Mouse (Mus musculus): Measurements from ENCODE around the gene Satb1. TPM values are rescaled to one million over a fixed set of nuclear protein-coding genes. Genes with fewer than 3 reads are reported as not detected.

Satb1 gene
- total RNA-seq (2021) = 10 to 100 TPM; 66.4 to 68.8 TPM
- long read RNA-seq, experiment 1, full-length matches to known transcripts = 16 of 28 reads
- long read RNA-seq, experiment 1, partial matches to known transcripts = 3 of 28 reads
- long read RNA-seq, experiment 1, other reads (novel, unspliced or antisense) = 9 of 28 reads
- long read RNA-seq, experiment 2, full-length matches to known transcripts = 16 of 29 reads
- long read RNA-seq, experiment 2, partial matches to known transcripts = 3 of 29 reads
- long read RNA-seq, experiment 2, other reads (novel, unspliced or antisense) = 10 of 29 reads

DNA sequence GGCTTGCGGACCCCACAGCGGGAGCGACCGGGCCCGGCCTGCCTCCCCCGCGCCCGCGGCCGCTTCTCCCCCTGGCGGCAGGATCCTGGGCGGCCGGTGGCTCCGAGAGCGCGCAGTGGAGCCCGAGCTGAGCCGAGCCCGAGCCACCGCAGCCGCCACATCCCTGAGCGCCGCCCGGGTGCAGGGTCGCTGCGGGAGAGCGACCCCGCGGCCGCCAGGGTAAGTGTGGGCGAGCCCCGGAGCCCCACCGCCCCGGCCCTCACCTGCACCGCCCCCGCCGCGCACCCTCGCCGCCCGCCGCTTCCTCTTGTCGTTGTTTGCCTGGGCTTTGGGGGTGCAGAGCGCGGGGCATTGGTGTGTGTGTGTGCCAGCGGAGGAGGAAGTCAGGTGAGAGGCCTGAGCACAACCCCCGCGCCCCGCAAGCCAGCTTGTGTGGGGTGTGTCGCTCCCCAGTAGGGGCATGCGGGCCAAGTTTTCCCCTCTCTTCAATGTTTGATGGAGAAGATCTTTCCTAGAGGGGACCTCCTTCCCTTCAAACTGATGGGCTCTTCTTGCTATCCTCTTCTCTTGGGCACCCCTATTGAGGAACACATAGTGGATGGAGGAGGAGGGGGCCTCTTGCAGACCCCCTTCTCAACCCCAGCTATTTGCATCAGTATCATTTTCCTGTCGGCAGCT is at the start of gene Satb1:
TSS of gene Satb1 (minus strand) at position 391 of the 678 bp plus-strand sequence.
- DNase-seq (ENCODE audit: low spot score in 2 of 2) = peak; percentile 57 to 68

DNA sequence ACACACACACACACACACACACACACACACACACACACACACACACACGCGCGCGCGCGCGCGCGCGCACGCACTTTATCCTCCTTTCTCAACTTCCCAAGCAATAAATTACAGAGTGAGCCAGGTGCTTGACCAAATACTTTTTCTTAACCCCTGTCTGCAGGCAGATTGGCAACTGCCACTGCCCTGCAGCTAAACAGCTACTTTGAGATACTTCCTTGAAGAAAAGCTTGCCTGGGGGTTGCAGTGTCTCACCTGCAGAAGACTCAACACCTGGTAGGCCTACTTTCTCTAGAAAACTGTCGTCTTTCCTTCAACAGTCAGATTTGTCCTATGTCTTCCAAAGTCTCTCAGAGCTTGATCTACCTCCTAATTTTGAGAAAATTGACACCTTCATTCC is 49.5 kb upstream of the Satb1 start:
- no peak for DNase-seq (ENCODE audit: low spot score in 2 of 2)

DNA sequence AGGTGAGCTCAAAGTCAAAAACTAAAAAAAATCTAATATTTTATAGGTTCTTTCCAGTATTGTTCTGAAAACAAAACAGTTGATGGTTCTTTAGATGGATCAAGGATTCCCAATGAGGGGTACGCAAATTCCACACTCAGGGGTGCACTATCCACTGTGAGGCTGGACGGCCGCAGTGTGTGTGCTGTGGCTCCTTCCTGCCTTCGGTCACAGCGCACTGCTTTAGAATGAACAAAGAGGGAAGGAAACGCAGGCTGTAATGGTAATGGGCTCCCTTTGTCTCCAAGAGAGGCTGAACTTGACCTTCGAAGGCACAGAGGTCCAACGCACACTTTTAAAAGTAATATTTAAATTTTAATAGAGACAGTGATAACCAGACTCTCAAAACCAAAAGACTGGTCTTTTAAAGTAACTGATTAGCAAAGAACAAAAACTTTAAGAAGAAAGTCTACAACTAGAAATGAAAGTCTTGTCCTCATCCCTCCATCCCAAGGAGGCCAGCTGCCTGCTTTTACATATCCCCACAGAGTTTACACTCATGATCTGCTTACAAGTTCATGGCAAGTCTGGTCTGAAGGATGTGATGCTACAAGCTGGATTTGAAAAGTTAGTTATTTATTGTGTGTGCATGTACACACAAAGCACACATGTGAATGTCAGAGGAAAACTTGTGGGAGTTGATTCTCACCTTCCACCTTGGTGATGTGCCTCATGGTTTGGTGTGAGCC is 48.0 kb upstream of the Satb1 start:
- no peak for DNase-seq (ENCODE audit: low spot score in 2 of 2)

DNA sequence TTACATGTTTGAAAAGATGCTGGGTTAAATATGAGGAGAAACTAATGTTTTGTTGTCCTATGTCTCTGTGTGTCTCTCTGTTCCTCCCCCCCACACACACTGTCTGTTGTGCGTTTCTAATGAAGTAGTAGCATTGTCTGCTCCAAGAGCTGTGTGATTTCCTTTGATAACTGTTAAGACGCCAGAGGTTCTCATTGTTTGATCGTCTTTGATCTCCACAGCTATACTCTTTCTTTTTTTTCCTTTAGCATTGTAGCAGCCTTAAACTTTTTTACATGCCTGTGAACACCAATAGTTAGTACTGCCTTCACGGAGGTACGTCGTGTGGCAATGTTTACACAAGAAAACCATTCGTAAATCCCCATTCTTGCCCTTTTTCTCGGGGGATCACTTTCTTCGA is 47.1 kb upstream of the Satb1 start:
- no peak for DNase-seq (ENCODE audit: low spot score in 2 of 2)

DNA sequence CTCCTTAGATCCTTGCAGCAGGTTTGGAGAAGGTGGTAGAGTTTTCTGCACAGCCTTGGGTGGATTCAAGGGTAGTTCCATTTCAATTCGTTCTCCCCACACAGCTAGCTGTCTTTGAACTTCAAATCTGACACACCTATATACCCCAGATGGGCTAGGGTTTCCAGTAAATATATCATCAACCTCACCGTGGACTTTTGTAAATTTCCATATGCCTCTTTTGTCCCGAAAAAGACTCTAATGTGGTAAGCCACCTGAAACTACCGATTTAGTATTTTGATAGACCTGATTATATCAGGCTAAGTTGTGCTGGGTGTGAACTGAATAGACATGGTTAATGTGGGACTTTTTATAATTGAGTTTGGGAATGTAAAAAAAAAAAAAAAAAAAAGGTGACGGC is 46.6 kb upstream of the Satb1 start:
- no peak for DNase-seq (ENCODE audit: low spot score in 2 of 2)

DNA sequence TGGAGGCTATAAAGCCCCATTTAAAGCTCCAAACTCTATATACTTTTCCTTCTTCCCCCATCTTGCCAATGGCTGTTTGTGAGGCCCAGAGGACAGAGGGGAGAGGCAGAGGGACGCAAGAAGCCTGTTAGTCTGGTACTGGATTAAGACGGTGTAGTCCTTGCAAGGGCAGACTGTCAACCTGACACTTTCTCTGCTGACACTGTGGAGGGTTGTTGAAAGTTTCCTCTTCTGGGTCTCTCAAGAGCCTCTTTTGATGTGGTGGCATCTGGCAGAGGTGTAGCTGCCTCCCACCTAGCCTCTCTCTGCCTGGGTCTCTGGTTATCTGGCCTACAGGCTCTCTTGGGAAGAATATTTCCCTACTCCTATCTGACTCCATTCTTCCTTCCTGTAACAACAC is 46.1 kb upstream of the Satb1 start:
- DNase-seq (ENCODE audit: low spot score in 2 of 2) = no peak

DNA sequence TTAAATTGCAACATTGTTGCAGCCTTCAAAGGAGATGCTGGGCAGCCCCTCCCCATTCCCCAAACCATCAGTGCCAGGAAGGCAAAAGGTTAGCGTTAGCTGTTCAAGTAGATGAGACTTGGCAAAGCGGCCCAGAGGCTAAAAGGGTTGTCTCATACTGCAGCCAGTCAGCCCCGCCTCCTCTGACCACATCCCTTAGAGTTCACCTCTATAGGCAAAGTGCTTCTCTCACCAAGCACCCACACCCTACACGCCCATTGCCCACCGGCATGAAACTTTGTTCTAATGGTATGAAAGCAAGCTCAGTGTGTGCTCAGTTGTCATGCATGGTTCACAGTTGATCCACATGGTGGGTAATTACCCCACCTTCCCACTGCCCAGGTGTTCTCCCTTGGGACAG is 43.4 kb upstream of the Satb1 start:
- no peak for DNase-seq (ENCODE audit: low spot score in 2 of 2)

DNA sequence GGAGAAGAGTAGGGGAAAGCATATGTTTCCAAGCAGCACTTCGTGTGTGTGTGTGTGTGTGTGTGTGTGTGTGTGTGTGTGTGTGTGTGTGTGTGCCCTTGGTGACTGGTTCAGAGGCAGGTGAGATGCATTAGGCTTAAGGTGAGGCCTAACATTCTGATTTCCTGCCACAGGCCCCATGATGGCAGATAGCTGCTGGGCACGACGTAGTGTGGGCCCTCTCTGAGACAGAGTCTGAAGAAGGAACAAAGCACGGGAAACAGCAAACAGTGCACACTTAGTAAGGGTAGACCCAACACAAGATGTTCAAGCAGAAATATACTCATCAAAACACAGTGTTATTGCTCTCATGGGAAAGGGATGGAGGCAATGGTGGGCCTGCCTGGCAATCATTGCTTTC is 24.5 kb upstream of the Satb1 start:
- no peak for DNase-seq (ENCODE audit: low spot score in 2 of 2)

DNA sequence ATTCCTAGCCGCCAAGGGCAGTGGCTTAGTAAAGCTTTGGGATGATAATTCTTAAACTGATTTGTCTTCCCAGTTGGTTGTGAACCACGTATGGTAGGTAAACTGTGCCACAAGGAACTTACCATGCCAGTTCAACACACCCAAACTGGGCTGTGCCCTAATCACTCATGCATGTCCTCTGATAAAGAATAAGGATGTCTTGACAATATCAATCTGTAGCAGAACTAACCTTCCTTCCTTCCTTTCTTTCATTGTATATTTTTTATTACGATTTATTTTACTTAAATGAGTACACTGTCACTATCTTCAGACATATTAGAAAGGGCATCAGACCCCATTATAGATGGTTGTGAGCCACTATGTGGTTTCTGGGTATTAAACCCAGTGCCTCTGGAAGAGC is 23.2 kb upstream of the Satb1 start:
- DNase-seq (ENCODE audit: low spot score in 2 of 2) = no peak

DNA sequence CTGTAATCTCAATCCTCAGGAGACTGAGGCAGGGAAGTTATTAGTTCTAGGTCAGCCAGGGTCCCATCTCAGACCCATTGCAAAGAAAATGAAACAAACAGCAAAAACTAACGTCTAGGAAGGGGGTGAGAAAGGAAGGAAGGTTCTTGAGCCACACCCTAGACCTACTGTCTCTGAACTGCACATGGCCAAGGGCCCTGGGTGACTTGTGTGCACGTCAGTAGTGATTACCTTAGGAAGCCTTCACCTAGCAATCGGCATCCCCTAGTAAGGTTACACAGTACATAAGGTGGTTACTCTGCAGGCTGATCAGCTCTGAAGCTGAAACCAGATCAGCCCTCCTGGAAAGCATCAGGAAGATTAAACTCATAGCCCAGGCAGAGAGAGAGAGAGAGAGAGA is 22.2 kb upstream of the Satb1 start:
- DNase-seq (ENCODE audit: low spot score in 2 of 2) = no peak

DNA sequence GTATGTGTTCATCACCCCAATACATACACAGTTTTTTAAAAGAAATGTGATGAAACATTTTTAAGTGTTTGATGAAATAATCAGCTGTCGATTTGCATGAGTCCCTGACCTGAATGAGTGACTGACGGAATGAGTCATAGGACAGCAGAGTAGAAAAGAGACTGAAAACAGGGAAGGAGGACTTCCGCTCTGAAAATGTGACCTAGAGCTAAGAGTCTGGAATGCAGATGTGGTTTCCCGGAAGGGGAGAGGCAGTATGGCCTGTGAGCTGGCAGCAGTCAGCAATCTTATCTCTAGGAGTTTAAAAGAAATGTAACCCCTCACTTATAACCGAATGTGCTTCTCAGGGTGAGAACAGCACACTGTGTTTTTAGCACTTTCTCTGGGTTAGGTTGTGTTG is 20.9 kb upstream of the Satb1 start:
- no peak for DNase-seq (ENCODE audit: low spot score in 2 of 2)

DNA sequence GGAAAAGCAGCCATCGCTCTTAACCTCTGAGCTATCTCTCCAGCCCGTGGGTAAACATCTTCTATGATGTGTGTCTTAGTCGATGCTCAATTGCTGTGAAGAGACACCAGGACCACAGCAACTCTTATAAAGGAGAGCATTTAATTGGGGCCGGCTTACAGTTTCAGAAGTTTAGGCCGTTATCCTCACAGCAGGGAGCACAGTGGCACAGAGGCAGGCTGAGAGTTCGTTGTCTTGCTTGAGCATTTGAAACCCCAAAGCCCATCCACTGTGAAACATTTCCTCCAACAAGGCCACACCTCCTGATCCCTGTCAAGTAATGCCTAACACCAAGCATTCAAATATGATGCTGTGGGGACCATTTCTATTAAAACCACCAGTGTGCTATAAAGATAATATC is 7.5 kb upstream of the Satb1 start:
- DNase-seq (ENCODE audit: low spot score in 2 of 2) = no peak

DNA sequence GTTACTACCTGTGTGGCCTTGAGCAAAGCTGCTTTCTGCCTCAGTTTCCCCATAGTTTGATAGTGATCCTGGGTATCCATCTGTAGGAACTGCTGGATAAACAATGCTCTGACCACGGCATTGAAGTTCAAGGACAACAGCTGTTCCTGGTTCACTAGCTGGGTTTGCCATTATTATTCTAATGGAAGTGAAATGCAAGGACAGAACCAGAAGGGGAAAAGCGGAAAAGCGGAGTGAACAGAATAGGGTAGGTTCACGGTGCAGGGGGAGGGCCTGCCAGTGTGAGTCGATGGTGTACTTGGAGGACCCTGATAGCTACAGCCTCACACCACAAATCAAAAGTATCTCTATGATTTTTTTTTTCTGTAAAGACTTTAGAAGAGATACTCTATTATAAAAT is 6.4 kb upstream of the Satb1 start:
- DNase-seq (ENCODE audit: low spot score in 2 of 2) = no peak

DNA sequence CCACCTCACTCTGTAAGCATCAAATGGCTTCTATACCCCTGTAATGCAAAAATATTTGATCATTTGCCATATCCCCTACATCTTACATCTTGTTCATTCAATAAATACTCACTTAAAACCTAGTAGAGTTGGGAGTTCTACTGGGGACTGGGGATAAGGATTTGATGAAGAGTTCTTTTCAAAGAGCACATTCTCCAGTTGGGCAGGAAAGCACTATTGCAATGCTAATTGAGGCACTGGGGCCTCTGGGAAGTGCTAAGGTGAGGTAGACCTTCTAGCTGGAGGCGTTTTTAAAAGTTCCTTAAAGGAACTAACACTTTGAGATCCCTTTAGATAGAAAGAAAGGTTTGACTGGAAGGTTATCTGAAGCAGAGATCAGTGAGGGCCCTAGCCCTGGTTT is 3.8 kb upstream of the Satb1 start:
- DNase-seq (ENCODE audit: low spot score in 2 of 2) = no peak

DNA sequence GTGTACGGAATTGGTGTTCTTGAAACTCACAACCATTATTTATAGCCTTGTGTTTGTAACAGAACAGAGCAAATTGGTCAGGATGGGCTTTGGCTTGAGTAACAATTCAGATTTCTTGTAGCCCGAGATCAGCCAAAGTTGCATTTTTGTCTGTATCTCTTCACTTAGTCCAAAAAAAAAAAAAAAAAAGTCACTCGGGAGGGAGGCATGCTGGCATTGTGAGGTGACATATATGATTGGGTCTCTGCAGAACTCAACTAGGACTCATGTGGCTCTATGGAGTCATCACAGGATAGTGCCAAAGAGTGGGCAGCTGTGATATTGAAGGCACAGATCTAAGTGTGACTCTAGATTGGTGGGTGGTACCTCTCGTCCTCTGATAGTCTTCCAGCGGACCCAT is 3.2 kb upstream of the Satb1 start:
- no peak for DNase-seq (ENCODE audit: low spot score in 2 of 2)

DNA sequence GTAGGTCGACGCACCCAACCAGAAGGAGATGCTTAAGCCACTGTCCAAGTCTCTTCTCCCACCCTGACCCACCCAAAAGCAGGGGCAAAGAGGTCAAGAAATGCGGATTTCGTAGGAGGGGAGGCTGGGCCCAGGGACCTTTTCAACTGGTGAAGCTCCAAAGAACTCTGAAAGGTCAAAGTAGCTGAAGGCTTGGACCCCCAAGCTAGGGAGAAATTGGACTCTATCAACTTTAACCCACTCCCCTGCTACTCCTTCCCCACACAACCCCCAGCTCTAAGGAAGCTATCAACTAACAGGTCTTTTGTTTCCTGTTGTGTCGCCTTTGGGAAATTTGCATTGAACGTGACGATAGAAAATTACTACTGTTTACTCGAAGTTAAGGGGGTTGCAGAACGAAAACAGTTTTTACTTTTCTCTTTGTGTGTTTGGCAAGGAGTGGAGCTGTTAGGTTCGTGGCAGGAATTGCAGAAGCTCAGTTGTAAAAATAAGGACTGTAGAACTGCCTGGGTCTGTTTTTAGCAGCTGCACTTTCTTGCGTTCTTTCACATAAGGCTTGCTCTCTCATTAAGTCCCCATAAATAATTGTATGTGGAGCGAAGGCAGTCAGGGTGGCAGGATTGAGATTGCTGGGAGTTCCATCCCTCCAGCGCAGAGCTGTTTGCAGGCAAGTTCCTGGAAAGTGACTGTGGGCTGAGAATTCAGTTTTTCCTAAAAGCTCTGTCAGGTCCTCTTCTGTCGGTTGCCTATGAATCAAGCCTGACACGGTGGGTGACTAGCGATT is 680 bp upstream of the Satb1 start:
- no peak for DNase-seq (ENCODE audit: low spot score in 2 of 2)

DNA sequence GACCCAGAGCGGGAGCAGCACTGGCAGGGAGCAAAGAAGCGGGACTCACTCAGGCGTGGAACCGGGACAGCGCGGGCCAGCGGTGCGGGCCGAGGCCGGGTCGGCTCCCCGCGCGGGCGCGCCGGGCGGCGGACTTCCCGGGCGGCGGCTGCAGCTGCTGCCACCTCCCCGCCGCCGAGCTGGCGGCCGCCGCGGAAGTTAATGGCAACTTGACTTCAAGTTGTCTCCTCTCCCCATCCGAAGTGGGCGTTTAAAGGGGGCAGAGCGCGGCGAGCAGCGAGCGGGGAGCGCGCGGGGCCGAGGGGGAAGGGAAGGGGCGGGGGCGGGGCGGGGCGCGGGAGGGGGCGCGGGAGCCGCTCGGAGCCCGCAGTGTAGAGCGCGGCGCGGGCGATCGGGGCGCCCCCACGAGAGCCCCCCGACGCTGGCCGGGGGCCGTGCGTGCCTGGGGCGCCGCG is 642 bp downstream of the Satb1 start:
- no peak for DNase-seq (ENCODE audit: low spot score in 2 of 2)

DNA sequence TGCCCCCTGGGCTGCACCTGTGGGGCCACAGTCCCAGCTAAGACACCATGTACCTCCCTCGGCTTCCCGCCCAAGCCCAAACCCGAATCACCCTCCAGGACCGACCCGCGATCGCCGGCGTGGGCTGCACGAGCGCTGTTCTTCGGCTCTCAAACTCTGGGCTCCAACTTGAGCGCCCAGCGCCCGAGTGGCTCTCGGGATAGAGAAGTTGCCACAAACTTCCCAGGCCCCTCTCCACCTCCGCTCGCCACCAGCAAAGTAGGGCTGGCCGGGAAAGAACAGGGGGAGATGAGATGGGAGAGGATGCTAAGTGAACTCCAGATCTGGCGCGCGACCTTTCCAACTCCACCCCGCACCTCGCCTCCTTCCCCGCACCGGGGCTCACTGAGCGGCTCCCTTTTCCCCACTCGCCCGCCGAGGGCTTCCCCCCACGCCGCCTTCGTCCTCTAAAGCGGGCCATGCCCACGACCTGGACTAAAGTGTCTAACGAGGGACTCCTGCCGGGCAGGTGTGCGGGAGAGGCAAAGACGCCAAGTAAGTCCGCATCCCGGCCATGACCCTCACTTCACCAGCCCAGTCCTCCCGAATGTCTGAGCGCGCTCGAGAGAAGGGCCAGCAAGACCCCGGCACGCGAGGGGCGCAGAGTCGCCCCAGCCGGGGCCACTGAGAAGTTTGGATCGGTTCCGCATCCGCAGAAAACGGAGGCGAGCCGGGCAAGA is 1.2 kb downstream of the Satb1 start:
- peak; percentile 20 to 29 for DNase-seq (ENCODE audit: low spot score in 2 of 2)

DNA sequence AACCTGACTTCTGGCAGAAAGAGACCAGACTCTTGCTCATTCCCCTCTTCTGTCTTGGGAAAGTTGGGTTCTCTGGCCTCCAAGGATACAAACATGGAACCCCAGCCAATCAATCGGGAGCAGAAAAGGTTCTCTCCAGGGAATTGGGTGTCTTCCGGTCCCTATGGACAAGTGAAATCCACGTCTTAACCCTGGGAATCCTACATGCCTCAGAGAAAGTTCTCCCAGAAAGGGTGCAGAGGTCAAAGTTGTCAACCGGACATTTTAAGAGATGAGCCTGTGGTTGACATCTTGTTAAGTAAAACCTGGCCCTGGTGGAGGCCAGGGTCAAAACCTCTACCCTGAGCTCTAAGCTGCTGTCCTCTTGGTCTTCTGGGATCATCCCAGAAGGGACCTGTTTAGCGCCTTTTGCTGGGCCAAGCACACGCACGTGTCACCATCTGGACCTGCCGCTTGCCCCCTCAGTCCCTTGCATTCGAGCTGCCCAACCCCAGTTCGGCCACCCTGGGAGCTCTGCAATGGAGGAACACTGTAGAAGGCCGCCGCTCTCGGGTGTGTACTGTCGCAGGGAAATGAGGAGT is 1.9 kb downstream of the Satb1 start:
- DNase-seq (ENCODE audit: low spot score in 2 of 2) = no peak

DNA sequence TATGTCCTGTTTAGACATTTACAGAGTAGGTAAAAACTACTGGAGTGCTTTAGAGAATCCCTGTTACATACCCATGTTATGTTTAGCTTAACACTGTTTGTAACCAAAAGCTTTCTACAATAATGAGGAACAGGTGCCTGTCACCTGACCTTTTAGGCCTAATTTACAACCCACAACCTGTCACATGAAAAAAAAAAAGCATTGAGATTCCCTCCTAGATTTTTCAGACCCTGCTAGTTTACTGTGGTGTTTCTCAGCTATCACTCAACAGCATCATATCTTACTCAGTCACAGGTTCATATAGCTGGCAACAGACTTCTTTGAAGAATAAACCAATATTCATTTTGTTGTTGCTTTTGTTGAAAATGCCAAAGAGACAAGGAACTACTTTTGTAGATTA is 3.7 kb downstream of the Satb1 start:
- no peak for DNase-seq (ENCODE audit: low spot score in 2 of 2)
